Mouse (Mus musculus): ENCODE data around the gene Thpo.

Gene Thpo

DNA sequence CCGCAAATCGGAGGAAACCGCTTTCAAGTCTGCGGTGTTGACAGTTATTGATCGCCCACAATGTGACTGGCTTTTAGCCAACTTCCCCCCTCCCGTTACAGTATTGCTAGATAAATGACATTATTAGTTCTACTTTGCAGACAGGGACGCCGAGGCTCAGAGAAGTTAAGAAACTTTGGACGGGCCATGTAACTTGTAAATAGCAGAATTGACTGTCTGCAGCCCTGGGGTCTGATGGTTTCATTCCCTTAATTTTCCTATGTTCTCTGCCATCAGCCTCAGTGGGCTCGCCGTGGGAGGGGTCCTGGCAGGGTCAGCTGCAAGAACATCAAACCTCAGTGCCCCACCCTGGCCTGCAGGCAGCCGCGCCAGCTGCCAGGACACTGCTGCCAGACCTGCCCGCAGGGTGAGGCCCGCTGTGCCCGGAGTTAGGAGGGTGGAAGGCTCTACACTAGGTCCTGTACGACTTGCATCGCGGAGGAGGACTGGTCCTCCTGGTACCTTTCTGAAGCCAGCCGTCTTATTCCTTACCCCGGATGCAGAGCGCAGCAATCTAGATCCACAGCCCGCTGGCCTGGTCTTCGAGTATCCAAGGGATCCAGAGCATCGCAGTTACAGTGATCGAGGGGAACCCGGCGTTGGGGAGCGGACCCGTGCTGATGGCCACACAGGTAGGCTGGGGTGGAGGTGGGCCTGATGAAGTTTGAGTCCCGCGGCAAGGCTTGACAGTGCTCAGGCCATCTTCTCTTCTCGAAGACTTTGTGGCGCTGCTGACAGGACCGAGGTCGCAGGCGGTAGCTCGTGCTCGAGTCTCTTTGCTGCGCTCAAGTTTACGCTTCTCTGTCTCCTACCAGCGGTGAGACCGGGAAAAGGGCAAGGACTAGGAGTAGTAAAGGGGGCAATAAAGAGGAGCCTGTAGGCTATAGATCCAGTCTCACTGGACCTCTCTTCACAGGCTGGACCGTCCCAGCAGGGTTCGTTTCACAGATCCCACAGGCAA, at the start of gene Thpo:
Gene Thpo, minus strand, starts transcription at position 781 of the 1,000 bp plus-strand sequence.
- no peak for DNase-seq

DNA sequence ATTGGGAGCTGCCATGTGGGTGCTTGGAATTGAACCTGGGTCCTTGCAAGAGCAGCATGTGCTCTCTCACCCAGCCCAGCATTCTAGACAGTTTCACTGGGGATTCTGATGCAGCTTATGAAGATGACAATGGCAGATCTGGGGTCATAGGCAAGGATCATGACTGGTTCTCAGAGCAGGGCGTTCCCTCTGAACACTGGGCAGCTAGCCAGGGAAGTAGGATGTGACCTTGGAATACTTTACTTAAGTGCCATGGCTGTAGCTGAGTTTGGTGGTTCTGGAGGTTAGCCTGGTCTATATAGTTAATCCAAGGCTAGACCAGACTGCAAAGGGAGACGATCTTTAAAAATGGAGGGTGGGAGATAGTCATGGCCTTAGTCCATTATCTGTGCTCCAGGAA, 49.6 kb upstream of the Thpo start:
- DNase-seq, result no peak

DNA sequence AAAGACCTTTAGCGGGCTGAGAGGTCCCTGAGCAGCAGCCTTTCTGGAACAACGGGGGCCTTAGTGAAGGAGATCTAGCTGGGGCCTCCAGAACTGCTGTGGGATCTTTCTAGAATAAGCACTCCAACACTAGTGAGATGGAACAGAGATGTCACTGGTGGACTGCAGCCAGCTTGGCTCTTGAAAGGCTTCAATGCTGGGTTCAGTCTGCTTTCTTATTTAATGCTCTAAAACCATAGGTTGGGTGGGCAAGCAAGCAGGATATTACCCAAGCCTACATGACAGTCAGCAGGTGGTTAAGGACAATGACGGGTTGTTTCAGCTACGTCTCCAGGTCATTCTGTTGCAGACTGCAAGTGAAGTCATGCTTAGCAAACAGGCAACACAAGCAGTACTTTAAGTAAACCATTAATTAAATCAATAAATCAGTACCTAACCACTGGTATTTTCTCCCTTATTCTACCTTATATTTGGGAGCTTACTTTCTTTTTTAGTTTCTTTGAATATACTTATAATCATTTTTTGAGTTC, 46.9 kb upstream of the Thpo start:
- no peak for DNase-seq

DNA sequence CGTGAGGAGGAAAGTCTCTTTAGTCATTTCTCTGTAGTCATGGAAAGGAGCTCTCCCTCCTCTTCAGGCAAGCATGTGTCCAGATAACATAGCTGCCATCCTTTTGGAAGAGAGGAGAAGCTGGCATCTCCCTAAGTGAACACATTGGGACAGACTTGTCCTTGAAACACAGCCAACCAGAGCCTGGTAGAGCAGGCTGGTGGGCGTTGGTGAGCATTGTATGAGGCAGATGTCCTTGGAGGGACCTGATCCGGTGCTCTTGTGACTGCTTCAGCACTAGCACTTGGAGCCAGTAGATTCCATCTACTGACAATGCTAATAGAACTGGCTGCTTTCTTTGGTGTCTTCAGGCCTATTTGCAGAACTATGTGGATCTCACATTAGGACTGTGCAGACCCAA, 45.5 kb upstream of the Thpo start:
- DNase-seq, result no peak

DNA sequence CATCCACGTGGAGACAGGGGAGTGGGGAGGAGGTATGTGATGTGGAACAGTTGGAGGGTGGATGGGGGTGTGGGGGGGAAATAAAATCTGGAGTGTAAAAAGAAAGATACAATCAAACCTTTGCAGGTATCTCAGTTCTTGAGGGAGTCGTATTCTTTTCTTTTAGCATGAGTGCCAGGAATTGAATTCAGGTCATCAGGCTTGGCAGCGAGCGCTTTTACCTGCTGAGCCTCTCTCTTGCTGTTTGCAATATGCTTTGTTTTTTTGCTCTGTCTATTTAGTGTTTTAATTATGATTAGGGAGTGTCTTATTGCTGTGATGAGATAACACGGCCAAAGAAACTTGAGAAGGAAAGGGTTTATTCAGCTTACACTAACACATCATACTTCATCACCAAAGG, 40.7 kb upstream of the Thpo start:
- no peak for DNase-seq

DNA sequence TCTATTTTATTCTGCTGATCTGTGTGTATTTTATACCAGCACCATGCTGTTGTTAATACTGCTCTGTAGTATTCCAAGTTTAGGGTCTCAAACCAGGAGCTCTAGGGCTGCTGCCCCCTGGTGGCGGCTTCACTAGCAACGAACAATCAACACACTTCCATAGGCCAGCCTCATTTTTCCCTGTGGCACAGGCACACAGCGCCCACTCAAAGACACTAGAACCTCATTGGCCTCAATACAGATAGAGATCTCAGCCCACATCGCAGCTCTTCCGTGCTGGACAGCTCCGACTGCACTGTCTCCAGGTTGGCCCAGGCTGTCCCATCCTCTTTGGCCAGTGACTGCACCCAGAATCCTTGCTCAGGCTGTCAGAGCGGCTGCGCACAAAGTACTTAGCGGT, 30.9 kb upstream of the Thpo start:
- peak; percentile 70 for DNase-seq

DNA sequence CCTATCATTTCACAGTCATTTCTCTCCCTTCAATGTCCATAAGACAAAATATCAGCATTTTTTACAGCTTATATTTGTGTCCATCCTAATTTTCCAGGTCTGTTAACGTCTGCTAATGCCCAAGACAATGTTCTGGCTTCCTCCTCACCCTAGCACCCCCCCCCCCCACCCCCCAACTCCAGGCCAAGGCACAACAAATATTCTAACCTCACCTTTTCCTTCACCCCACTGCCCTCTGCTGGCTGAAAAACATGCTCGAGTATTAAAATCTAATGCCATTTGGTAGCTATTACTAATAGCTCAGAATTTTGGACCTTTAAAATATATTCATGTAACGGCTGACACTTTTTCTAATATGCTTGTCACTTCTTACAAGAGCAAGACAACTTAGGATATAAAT, 27.4 kb upstream of the Thpo start:
- DNase-seq, result peak; percentile 35

DNA sequence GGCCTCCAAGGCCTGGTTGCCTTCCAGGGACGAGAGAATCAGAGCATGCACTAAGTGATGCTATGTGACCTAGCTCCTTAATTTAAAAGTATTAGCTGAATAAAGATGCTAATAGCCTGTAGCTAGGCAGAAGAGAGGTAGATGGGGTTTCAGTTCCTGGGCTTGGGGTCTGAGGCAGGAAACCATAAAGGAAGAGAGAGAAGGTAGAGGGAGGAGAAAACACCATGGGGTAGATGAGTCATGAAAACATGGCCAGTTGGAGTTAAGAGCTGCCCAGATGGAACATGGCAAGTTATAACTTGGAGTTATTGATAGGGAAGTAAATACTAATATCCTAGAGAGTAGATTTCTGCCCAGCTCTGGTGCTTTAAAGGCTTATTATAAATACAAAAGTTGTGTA, 23.1 kb upstream of the Thpo start:
- DNase-seq, result no peak

DNA sequence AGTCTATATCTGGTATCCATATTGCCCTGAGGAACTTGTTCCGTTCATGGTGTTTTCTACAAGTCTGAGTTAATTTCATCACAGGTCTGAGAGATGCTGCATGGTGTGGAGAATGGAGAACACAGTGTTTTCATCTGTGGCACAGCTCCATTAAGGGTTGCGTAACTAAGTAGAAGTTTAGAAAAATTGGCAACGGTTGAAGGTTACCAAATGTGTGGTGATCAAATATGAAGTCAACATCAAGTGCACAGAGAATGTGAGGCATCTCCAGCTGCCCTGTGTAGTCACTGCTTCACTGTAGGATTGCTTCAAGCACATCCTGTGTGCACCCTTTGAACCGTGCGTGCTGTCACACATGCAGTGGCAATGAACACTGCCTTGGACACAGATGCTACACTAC, 21.7 kb upstream of the Thpo start:
- DNase-seq, result no peak

DNA sequence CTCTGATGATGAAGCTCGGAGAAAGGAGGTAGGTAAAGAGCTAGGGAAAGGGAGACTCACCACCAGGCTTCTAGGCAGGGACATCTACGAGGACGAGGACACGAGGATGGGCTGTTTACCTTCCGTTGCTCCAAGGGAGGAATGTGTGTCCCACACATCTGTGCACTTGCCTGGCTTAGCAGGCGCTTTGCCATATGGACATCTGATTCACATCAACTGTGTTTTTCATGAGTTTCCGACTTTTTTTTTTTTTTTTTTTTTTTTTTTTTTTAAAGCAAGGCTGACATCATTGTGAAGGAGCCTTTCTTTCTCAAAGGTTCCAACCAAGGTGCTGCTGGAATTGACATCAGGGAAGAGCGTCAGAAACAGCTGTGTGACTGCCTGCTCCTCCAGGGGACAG, 16.2 kb upstream of the Thpo start:
- DNase-seq, result no peak

DNA sequence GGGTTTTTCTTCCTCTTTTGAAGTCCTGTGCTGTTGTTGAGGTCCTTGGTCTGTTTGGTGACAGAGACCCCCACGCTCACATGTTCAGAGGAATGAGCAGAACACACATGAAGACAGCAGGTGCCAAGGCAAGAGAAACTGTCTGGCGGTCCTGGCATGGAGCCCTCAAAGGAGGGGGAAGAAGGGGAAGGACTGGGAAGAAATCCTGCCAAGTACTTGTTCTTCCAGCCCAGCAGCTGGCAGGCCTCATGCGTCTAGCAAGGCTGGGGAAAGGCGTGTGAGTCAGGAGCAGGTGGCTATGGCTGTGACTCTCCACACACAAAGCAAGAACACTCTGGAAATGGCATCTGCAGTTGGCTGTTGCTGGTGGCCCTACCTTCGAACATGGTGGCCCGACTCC, 12.3 kb upstream of the Thpo start:
- DNase-seq, result no peak

DNA sequence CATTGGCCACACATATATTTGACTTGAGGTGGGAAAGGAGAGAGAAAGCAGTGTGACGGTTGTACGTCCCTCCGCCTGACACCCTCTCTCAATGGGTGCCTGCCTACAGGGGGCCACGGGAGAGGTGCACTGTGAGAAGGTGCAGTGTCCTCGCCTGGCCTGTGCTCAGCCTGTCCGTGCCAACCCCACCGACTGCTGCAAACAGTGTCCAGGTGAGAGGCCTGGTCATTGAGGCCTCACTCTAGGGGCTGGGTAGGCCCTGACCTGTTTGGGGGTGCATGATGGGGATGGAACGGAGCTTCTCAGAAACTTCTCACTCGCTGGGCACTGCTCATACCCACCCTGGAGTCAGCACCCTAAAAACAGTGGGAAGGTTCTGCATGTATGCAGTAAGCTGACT, 5.5 kb upstream of the Thpo start:
- no peak for DNase-seq

DNA sequence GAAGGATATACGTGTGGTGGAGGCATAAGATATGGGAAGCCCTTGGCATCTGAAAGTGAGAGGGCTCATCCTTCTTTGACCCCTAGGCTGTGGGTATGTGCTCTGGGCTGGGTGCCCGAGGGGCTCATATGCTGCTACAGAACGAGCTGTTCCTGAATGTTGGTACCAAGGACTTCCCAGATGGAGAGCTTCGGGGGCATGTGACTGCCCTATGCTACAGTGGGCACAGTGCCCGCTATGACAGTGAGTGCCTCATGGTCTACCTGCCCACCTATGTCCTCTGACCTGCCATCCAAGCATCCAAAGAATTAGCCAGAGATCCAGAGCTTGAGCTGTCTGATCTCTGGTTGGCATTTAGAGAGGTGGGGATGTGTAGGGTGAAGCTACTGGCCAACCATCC, 2.5 kb upstream of the Thpo start:
- no peak for DNase-seq

DNA sequence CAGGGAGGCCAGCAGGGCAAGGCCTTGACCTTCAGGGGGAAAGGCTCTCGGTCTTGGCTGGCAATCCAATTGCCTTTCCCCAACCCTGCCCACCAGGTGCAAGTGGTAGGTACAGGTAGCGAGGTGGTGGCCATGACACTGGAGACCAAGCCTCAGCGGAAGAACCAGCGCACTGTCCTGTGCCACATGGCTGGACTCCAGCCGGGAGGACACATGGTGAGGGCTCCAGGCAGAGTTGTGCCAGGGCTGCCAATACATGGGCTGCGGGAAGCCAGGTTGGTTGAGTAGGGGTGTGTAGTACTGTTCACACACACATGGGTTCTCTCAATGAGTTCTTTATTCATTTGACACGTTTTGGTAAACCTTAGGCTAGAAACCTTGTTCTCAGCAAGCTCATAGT, 1.9 kb upstream of the Thpo start:
- DNase-seq, result no peak

DNA sequence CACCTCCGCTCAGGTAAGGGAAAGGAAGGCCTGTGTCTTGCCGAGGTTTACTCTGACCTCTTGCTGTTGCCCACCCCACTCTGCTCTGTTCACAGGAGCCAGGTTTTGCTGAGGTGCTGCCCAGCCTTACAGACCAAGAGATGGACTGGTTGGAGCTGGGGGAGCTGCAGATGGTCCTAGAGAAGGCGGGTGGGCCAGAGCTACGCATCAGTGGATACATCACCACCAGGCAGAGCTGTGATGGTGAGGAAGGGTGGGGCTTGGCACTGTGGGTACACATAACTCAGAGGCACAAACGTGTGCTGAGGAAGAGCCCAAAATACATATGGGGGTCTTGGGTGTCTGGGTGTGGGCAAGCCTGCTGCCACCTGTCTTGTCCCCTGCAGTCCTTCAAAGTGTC, 1.3 kb upstream of the Thpo start:
- DNase-seq, result no peak

DNA sequence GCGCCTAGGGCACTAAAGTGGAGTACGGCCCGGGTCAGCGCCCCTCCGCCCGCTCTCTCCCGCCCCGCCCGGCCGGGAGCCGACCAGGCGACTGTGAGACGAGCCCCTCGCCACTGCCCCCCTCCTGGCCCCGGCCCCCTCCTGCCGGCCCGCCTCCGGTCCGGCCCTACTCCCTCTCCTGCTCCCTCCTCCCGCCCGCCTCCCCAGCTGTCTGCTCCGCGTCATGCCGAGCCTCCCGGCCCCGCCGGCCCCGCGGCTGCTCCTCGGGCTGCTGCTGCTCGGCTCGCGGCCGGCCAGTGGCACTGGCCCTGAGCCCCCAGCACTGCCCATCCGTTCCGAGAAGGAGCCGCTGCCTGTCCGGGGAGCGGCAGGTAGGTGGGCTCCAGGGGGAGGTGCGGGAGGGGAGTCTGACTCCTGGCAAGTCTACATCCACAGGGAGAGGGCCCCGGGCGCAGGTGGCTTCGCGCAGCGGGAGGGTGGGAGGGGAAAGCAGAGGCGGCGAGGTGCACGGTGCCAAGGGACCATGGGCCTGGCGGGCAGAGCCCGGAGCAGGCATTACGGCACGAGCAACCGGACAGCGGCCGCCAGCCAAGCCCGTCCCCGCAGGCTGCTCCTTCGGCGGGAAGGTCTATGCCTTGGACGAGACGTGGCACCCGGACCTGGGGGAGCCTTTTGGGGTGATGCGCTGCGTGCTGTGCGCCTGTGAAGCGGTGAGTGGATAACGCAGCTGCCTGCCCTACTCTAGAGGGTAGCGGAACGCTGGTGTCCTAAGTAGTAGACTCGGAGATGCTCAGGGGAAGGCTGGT, 1.2 kb downstream of the Thpo start, which contains the start of gene Chrd:
Gene Chrd, plus strand, starts transcription at position 203 of the 806 bp plus-strand sequence.
- peak; percentile 61 for DNase-seq

DNA sequence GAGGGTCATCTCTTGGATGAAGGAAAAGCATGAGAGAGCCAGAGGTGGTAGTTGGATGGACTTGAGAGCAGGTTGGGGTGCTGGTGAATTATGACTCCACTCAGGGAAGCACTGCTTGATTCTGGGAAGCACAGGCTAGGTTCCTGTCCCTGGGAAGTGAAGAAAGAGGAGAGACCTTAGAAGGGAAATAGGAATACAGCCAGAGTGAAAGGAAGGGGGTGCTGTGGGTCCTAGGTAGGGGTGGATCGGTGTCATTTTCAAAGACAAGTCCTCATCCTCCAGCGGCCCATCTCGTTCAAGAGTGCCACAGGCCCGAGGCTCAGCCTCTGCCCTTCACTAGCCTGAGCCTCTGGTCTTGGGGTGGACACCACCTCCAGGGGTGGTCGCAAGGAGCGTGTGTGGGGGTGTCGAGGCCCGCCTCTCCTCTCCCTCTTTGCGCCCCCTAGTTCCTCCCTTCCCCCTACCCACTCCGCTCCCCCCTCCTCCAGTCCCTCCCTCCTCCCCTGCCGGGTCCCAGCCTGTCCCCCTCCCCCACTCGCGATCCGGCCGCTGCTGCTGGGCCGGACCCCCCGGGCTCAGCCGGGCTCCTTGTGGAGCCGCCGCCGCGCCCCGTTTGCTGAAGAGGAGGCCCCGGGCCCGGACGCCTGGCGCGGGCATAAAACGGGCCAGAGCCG, 1.9 kb downstream of the Thpo start:
- no peak for DNase-seq

DNA sequence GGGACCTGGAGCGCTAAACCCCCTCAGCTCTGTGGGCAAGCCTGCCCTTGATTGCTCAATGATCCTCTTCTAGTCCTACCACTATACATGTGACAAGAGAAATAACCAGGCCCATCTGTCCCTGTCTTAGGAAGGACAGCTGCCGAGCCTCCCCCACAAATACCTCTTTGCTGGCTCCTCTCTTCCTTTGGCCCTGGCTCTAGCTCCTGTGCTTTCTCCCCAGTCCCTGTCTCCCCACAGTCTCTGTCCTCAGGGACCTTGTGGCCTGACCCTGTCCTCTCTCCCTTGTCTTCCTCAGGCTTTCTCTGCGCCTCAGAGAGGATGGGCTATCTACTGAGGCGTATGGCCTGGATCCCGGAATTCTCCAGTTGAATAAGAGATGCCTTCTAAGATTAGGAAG, 2.6 kb downstream of the Thpo start:
- DNase-seq, result no peak

DNA sequence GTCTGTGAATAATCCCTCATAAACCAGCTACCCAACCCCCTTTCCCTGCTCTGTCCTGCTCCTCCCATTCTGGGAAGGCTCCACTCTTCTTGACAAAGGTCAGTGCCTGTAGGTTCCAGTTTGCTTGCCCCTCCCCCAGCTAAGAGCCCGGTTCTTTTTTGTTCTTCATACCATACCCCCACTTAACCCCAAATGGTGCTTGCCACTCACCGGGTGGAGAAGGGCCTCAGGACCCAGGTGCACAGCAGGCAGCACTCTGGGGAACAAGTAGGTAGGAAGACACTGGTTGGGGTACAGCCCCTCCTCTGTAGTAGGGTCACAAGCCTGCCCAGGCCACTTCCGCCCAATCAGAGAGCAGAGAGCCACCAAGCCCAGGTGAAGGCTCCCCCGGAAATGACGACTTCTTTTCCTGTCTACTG, 4.0 kb downstream of the Thpo start:
- peak; percentile 44 for DNase-seq

DNA sequence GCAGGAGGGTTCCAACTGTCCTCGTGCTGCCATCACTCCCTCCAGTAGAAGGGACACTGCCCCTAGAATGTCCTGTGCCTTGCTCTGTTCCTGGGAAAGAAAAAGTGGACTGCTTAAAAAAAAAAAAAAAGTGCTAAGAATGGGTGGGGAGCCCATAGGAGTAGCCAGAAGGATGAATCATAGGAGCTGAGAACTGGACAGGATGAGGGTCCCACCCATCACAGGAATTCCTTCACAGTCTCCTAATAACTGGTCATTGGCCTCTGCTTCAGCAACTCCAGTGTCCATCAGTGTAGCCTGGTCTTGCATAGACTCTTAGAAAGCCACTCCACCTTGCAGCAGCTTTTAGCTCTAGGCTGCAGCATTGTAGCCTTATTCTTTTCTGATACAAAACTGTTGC, 7.9 kb downstream of the Thpo start:
- no peak for DNase-seq

DNA sequence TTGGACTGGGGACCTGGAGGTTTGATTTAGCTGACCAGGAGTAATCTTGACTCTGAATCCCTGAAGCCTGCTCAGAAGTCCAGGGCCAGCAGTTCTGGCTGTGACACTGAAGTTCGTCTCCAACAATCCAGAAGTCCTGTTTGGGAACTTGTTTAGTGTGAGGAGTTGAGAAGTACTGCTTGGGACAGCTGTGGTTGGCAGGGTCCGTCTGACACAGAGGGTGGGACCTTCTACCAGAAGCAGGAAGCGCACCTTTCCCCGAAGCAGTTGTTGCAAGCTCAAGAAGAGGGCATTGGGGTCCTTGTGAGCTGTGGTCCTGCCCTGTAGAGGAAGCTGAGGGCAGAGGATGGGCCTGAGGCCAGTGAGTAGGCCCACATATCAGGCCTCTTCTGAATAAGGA, 8.6 kb downstream of the Thpo start:
- DNase-seq, result no peak

DNA sequence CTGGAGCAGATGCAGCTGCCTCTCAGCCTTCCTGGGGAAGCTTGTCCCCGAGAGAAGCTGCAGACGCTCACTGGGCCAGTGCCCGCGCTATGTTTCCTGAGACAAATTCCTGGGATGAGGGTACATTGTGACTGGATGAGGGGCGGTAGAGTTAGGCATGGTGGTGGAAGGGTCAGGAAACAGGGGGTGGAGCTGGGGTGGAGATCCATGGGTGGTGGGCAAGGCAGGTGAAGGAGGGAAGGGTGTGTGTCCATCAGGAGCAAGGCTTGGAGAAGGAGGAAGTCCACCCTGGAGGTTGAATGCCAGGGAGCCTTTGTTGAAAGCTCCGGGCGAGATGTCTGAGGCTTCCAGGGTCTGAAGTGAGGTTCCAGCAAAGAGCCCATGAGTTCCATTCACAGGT, 9.0 kb downstream of the Thpo start:
- no peak for DNase-seq

DNA sequence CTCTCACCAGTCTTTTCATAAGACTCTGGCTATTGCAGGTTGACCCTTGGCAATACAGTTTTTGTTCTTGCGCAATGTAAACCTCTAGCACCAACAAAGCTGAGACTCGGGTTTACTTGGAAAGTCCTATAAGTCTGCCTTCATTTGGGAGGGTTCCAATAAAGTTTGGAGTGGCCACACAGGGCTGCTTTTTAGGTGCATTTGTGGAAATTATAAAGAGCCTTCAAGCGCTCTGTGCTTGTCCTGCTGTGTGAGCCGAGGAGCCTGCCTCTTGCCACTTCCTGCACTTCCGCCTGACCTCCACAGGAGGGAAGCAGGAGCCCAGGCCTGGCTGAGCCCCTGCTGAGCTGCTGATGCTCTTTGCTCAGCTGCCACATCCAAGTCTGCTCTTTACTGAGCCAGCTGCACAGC, 10.0 kb downstream of the Thpo start:
- DNase-seq, result peak; percentile 68

Data from liver (tissue).